Mouse (Mus musculus) gastrocnemius, postnatal 10 days (tissue): ENCODE measurements around the gene Pitpnm1. TPM values are rescaled to one million over a fixed set of nuclear protein-coding genes. Genes with fewer than 3 reads are reported as not detected.
A peak's percentile ranks its signal among the peaks of the same experiment; 100 is the strongest.
"Not testable (repeated sequence)": the region's sequence is repeated elsewhere in the genome, so short reads cannot be mapped to it uniquely, and the experiment has no call there.

Source experiments
- DNase-seq: peaks from one replicate; pipeline ENCODE4 v3.0.0; 2021; ENCODE audit warnings: mixed read lengths
- long read RNA-seq, 2 experiments: library from polyadenylated mRNA; stranded (forward); transcript quantifications; one replicate each; pipeline ENCODE4 v2.0.0; 2021
- total RNA-seq, 2 experiments: library from RNA; stranded (reverse); gene quantifications; 2 replicates each; pipeline ENCODE4 v1.2.3; 2021

Pitpnm1 gene
- 1 to 10 TPM; 4.2 to 5.5 TPM for total RNA-seq
- long read RNA-seq, experiment 1, full-length matches to known transcripts: 4 of 10 reads
- long read RNA-seq, experiment 1, partial matches to known transcripts: 4 of 10 reads
- long read RNA-seq, experiment 1, other reads (novel, unspliced or antisense): 2 of 10 reads
- long read RNA-seq, experiment 2, full-length matches to known transcripts: 4 of 5 reads
- long read RNA-seq, experiment 2, partial matches to known transcripts: 1 of 5 reads
- long read RNA-seq, experiment 2, other reads (novel, unspliced or antisense): 0 of 5 reads

DNA sequence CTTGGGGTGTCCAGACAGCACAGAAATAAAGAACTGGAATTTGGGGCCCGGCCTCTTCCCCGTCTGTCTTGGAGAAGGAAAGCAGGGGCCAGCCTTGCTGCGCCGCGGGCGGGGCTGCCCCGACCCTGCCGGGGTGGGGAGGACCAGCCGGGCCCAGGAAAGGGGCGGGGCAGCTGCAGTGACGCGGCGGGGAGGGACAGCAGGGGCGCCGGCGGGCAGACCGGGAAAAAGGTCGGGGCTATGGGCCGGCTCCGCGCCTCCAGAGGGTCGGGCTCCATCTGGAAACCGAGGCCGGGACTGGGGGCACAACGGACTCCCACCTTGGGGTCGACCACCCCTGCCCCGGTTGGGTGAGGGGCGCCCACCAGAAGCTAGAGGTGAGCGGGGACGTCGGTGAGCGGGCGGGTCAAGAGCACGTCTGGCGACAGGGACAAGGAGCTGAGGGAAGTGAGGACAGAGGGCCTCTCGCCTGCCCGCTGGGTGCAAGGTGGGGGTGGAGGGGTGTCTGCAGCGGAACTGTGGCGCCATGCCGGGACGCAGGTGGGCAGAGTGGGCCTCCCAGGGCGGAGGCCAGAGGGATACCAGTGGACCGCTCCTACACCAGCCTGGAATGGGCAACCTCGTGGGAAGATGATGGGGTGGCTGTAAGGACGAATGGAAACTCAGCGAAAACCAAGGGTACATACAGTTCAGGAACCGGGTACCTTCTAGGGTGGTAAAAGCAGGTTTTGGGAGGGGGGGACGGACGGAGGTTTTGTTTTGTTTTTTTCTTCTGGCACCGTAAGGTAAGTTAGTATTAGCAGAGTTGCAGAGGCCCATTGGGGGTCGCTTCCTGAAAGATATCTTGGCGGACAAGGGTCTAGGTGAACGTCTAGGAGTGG lies at the start of gene Pitpnm1:
Gene Pitpnm1, plus strand, starts transcription at position 162 of the 881 bp plus-strand sequence.
- DNase-seq: peak; percentile 74

DNA sequence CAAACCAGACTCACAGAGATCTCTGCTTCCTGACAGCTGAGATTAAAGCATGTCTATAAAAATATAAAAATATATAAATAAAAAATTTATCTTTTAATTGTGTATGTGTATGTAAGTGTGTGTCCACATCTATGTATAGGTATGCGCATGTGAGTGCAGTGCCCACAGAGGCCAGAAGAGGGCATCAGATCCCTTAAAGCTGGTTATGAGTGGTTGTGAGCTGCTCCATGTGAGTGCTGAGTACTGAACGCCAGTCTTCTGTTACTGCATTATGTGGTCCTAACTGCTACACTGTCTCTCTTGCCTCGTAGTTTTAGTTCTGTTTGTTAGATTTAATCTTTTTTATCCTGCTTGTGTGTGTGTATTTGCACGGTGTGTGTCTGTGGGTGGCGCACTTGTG lies 48.8 kb upstream of the Pitpnm1 start:
- no peak for DNase-seq

DNA sequence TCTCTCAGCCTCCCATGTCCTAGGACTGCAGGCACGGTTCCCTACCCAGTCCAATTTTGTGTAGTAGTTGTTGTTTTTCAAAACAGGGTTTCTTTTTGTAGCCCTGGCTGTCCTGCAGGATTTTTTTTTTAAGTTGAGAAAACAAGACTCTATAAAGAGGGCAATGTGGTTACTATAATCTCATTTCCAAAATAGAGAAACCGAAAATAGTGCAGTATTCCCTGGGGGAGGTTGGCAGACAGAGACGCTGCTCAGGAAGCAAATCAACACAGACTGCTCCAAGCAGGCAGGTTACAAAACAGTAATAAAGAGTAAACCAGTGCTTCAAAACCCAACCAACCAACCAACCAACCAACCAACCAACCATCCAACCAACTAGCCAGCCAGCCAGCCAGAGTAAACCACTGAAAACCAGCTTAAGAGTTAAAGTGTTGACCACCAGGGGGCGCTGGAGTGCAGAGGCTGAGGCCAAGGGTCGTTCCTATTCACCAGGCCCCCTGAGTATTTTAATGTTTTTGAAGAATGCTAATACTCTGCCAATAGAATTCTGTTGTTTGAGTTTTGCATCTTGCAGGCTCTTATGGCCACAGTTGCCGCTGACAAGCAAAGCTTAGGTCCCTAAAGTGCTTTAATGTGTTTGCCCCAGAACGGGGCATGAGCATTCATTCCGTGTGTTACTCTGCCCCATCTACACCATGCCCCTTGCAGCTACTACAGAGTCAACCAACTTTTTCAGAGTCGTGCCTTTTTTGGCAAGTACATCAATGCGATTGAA lies 47.9 kb upstream of the Pitpnm1 start:
- DNase-seq: peak; percentile 84

GRCm38 (mm10) chr19:4052516-4053030 lies 47.2 kb upstream of the Pitpnm1 start:
- no peak for DNase-seq

DNA sequence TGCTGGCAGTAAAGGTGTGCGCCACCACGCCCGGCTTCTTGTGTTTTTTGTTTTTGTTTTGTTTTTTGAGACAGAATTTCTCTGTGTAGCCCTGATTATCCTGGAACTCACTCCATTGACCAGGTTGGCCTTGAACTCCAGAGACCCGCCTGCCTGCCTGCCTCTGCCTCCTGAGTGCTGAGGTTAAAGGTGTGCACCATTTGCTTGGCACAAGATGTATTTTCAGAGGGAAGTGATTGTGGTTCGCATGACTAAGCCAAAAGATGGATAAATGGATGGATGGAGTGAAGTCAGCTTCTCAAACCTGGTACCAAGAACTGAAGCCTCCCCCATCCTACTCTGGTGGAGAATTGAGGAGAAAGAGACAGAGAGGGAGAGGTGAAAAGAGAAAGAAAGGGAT lies 45.2 kb upstream of the Pitpnm1 start:
- DNase-seq: no peak

DNA sequence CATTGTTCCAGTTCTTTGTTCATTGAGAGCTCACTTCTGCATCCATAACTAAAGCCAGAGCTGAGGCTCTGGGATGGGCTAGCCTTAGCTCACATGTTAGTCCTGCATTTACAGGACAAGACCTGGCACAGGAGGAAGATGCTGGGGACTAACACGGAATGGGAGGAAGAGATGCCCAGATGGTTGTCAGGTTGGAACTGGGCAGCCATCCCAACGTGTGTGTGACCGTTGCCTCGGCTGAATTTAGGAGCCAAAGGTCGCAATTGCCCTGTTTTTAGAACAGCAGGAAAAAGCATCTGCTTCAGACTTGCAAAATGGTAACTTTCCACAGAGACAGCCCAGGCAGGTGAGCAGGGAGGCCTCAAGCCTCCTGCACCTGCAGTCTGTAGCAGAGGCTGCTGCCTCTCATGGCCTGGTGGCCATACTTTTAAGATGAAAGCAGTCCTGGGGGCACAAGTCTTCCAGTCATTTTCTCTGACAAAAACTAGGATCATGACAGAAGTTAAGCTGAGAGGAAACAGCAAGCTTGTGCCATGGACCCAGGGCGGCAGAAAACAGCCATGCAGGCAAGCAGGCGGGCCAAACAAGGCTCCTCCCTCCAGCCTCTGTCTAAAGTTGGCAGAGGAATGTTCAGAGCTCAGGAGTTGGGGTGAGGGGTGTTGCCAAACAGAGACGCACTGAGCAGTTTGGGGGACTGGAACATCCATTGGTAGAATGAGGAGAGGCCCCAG lies 44.4 kb upstream of the Pitpnm1 start:
- no peak for DNase-seq

GRCm38 (mm10) chr19:4055947-4056693 lies 43.7 kb upstream of the Pitpnm1 start:
- no peak for DNase-seq

DNA sequence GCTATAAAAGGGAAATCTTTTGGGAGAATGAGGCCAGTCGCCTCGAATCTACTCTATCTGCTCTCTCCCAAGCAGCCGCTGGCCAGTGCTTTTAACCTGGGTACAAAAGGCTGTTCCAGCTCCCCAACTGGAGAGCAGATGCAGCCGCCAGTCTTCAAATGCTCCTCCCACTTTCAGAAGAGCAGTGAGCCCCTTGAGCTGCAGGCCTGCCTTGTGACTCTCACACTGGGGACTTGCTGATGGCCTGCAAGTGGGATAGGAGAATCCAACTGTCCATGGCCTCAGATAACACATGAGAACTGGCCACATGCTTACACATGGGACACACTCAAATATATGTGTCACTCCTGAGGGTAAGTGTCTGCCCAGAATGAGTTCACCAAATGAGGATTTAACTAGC lies 43.1 kb upstream of the Pitpnm1 start:
- no peak for DNase-seq

DNA sequence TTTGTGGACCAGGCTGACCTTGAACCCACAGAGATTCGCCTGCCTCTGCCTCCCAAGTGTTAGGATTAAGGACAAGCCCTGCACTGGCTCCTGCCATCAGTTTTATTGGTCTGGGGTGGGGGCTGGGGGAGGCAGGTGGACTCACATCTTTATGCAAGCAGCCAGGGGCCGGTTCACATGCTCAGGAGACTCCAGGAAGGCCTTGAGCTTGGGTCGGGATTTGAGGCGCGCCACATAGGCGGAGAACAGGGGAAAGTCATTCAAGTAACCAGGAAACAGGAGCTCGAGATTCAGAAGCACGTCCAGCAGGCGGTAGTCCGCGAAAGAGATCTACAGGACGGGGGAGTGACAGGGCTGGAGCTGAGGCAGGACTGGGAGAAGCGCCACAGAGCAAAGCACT lies 42.4 kb upstream of the Pitpnm1 start:
- no peak for DNase-seq

DNA sequence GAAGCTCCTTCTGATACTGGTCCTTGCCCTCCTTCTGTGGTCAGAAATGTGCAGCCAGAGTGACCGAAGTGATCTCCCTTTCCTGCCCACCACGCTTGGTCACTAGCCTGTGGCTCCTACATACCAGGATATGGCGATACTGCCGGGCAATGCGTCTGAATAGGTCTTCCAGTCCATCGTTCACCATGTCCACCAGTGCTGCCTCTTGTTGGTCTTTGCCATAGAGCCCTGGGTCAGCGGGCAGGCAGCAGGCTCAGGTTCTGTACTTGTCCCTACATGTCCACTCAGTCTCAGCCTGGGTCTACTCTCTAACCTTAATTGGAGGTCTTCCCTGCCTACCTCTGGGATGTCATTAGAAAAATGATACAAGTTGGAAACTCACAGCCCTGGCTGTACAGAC lies 41.8 kb upstream of the Pitpnm1 start:
- DNase-seq: no peak

GRCm38 (mm10) chr19:4058581-4058980 lies 41.2 kb upstream of the Pitpnm1 start:
- no peak for DNase-seq

GRCm38 (mm10) chr19:4059069-4059740 lies 40.6 kb upstream of the Pitpnm1 start, which contains the start of gene Gstp3:
Gene Gstp3, minus strand, starts transcription at chr19:4059569.
- DNase-seq: no peak

GRCm38 (mm10) chr19:4060044-4060898 lies 39.5 kb upstream of the Pitpnm1 start:
- DNase-seq: not testable (repeated sequence)

DNA sequence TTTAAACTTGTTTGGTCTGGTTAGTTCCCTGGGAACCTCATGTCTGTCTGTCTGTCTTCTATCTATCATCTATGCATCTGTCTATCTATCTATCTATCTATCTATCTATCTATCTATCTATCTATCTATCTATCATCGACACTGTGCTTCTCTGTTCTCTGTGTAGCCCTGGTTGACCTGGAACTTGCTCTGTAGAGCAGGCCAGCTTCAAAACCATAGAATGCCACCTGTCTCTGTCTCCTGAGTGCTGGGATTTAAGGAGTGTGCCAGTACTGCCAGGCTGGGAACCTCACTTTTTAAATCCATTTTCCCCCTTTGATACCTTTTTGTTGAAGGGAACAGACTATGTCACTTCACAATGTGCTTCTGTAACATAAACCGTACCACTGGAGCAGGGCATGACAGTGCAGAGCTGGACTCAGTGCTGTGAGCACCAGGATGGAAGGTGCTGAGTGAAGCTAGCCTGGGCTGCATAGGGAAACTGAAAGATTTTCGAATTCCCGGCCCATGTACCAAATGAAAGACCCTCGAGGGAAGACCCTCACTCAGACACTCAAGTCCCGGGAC lies 38.8 kb upstream of the Pitpnm1 start:
- DNase-seq: no peak

DNA sequence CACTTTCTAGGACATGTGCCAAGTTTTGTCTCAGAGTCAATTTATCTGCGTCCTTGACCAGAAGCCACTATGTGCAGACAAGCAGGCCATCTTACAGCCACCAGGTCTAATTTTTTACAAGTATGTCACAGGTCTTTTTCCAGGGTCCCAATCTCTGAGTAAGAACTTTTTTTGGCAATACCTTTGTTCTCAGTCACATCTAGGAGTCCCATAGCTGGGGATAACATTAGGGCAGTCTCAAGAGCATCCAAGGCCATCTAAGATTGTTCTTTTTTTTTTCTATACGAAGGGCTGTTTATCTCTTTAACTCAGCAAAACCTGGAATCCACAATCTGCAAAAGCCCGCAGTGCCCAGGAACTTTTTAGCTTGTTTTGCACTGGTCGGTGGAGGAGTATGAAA lies 36.4 kb upstream of the Pitpnm1 start:
- DNase-seq: not testable (repeated sequence)

- DNase-seq: not testable (repeated sequence)
These were observed 35.3 kb upstream of the Pitpnm1 start for GRCm38 (mm10) chr19:4064501-4064900.

- no peak for DNase-seq
These were observed 33.5 kb upstream of the Pitpnm1 start for GRCm38 (mm10) chr19:4066280-4066679.

DNA sequence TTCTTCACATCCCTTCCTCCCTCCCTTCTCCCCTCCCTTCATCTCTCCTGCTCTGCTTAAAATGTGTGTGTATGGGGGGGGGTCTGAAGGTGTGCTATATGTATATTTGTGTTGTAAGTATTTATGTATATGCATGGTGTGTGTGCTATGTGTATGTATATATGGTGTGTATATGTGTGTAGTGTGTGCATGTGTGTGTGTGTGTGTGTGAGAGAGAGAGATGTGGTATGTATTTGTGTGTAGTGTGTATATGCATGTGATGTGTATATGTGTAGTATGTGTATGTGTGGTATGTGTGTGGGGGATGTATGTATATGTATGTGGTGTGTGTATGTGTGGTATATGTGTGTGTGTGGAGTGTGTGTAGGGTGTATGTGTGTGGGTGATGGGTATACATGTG lies 32.9 kb upstream of the Pitpnm1 start:
- DNase-seq: no peak

- DNase-seq: not testable (repeated sequence)
These were observed 31.6 kb upstream of the Pitpnm1 start for GRCm38 (mm10) chr19:4068242-4068641.
